Mouse (Mus musculus) gastrocnemius, postnatal 36 days (tissue): ENCODE results near the gene Psmb5. TPM values are rescaled to one million over a fixed set of nuclear protein-coding genes. Genes with fewer than 3 reads are reported as not detected.

Source experiments
- DNase-seq, 2 experiments: peaks; one replicate each; pipeline ENCODE4 v3.0.0; 2022
- intact Hi-C: fragments of 180-260 bp; cut with DNase I; formaldehyde crosslinking; loops from one replicate; pipeline ENCODE4 v1.15.1; 2025
- total RNA-seq, 2 experiments: library from RNA; stranded (reverse); gene quantifications; 2 replicates each; pipeline ENCODE4 v1.2.3; 2021

Psmb5 gene
- total RNA-seq, 2 experiments from 2014 or later, result 167 to 169 TPM

DNA sequence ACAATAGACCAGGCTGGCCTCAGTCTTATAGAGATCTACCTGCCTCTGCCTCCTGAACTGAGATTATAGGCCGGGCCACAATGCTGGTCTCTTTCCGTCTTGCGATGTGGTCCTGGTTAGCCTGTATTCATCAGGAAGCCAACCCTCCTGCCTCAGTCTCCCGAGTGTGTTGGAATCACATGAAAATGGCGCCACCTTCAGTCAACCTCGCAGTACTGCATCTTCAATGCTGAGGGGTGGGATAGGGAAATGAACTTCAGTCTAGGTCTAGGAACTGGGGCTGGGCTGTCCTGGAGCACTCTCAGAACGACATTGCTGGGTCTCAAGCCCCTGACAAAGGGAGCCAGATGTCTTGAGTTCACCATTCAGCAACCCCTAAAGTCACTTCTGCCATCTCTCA is 20.7 kb downstream of the Psmb5 start:
- intact Hi-C loops, result no loop called here
- DNase-seq, result no peak

DNA sequence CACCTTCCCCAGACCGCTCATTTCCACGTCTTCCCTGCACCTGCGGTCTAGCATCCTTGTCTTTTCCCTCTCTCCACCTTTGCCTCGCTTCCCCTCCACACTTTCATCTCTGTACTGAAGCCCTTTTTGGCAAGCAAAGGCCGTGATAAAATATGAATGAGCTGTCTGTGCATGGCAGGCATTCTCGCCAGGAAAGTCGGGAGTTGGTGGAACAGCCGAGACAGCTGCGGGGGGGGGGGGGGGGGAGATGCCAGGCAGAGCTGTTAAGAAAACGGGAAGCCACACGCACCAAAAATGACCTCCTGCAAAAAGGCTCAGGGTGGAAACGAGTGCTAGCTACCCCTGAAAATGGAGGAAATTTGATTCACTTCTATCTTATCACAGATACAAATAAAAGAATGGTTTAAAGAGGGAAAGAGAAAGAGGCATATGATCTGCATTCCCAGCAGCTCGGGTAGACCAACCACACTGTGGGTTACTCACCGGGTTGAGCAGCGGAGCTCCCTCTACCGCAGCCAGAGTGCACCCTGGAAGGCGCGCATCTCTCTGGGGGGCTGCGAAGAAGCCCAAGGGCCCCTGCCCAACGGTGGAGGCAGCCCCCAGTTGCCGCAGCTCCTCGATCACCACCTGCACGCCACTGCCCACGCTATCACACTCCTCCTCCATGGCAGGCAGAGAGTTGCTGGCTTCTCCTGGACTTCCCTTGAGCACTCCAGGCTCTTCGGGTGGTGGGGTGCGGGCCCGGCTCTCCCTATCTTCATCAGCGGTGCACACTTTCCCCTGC is 23.0 kb downstream of the Psmb5 start:
- intact Hi-C loops, result no loop called here

DNA sequence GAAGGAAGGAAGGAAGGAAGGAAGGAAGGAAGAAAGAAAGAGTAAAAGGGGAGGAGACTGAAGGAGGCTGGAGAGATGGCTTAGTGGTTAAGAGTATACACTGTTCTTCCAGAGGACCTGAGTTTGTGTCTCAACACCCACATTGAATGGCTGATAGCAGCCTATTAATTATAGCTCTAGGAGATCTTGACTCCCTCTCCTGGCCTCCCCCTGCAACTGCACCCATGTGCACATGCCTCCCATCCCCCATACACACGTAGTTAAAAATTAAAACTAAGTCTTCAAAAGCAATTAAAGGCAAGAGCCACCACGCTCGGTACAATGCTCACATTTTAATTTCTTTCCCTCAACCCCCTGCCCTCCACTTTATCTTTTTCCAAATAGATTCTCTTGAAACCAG is 23.8 kb downstream of the Psmb5 start:
- no peak for DNase-seq
- intact Hi-C loops, result no loop called here

More for the DNA sequence above, 23.0 kb downstream of the Psmb5 start:
- DNase-seq, result no peak

DNA sequence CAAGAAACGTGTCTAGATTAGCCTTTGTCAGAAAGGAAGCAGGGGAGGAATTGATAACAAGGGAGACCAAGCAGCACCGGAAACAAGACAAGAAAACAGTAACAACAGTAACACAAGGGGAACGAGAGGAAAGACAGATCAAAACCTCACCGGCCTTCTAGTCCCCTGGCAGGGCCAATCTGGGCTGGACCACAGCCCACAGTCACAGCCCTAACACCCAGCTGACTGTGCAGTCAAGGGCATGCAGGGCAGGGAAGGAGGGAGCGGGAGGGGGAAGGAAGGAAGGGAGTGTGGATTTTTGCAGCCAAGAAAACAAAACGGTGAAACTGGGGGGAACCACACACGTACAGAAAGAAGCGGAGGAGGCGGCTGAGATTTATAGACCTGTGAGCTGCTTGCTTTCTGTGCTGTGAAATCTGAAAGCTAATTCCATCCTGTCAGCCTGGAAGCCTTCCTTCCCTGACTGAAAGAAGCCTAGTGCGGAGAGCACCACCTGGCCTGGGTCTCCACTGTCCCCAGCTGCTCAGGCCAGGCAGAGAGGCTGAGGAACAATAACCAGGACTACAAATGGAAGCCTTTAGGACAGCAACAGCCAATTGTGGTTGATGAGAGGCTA is 25.4 kb downstream of the Psmb5 start:
- DNase-seq, result no peak
- intact Hi-C loops, result no loop called here

DNA sequence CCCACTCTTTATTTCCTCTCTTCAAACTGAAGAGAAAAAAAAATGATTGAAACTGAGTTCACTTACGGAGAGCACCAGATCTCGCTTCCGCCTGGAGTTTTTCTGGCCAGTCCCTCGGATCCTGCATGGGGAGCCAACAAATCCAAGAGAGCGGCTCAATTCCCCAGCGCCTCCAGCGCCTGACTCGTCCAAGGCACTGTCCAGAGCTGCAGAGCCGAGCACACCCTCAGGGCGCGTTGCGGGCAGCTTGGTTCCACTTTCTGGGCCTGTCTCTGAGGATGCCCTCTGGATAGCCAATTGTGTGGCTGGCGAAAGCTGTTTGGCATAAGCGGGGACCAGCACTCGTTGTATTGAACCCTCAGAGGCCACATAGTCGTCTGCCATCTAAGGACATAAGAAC is 26.8 kb downstream of the Psmb5 start:
- intact Hi-C loops, result no loop called here
- no peak for DNase-seq

DNA sequence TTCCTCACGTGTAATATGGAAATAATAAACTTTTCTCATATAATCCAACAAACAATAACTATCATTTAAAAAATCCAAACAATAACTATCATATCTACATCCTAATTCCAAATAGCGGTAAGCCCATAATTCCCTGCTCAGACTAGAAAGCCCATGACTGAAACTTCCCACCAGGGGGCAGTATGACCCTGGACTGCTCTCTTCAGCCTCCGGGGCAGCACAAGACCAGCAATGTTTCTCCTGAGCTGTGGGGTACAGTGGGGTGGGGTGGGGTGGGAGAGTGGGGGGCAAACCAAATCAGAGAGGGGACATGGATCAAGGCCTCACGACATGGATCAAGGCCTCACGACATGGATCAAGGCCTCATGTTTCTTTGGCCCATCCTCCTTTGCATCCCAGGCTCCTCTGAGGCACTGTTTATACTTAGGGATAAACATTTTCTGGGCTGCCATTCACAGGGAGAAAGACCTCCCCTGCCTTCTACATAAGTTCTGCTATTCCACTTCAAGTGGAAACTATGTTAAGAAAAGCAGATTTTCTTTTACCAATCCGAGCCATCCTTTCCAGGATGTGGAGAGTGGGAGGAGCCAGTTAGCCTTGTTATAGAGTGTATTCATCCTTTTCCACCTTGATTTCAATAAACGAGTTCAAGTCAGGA is 34.0 kb downstream of the Psmb5 start:
- intact Hi-C loops, result loop anchor here (2.0 kb wide), 1 partner anchor 59 kb away; no protein-coding TSS in a partner anchor
- DNase-seq, result peak in 1 of 2 experiments; percentile 49

DNA sequence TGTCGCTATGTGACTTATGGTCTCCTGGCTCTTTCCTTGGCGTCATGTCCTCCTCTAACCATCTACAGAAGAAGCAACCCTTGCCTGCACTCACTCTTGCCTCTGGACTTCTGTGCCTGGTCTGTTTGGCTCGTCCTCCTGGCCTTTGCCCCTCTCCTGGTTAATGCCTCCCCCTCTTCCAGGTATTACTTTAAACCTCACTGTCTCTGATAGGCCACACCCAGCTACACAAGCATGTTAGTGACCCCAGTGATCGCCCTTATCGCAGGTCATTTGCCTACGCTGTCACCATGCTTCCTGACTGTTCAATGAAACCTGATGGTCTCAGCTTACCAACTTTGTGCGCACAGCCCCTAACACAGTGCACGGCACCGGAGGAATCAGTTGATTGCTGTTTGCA is 35.3 kb downstream of the Psmb5 start:
- intact Hi-C loops, result loop anchor here (2.0 kb wide), 1 partner anchor 60 kb away; no protein-coding TSS in a partner anchor
- no peak for DNase-seq

DNA sequence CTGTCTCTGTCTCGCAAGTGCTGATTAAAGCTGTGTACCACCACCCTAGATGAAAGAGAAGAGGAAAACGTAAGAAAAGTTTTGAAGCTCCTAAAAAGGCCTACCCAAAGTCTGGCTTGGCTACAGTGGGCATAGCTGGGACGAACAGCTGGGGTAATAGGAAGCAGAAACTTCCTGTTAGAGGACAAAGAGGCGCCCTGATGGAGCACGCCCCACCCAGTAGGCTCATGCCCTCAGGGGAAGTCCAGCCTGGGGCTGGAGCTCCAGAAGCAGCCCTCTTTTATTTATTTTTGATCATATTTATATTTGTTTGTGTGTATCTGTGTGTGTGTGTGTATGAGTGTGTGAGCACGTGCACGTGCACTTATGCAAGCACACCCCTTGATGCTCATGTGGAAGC is 38.2 kb downstream of the Psmb5 start:
- DNase-seq, result no peak
- intact Hi-C loops, result no loop called here

DNA sequence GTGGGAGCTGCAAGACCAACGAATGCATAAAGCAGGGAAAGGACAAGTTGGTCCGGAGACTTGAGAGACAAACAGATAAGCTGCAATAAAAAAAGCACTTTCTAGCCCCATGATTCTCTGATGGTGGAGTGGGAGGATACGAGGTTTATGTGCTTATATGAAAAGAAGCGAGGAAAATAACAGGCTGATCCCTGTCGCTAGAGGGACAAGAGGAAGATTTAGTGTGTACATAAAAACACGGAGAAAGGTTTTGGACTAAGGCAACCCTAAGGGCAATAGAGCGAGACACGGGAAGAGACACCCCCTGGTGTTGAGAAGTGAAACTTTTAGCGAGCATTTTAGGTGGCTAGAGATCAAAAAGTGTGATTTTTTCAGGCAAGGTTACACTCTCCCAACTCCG is 39.8 kb downstream of the Psmb5 start:
- no peak for DNase-seq
- intact Hi-C loops, result no loop called here

DNA sequence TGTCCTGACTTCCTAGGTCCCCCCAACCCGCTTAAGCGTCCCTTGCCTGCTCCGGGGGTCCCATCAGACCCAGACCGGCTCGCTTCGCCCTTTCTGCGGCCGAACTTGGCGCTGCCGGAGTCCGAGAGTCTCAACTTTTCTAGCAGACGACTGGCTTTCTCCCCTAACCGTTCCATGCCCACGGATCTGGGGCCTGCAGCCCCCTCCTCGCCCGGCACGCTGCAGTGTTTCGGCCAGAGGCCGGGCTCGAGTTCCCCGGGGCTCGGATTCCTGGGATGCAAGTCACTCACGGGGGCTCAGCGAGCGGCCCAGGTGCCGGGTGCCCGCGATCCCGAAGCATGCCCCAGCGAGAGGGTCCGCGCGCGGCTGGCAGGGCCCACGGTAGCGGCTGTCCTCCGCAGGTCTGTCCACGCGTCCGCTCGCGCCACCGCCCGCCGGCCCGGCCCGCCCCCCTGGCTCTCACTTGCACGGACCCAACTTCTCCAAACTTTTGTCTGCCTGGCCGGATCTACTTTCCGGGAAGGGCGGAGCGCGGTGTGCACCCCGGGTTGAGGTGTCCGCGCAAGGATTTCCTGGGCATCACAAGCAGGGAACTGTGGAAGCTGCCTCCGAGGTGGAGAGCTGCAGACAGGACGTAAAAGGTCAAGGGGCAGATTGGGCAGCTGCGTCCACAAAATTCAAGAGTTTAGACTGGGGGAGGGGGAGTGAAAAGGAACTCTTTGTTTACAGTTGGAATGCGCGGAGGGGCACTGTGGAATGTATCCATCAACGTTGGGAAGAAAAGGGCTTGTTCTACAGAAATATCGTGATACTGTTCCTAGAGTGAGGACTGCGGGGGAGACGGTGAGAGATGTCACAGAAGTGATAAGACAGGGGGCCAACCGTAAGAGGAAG is 40.5 kb downstream of the Psmb5 start, which contains the start of gene Ajuba:
Gene Ajuba (minus strand): TSS at position 470 of the 894 bp plus-strand sequence.
- intact Hi-C loops, result no loop called here

DNA sequence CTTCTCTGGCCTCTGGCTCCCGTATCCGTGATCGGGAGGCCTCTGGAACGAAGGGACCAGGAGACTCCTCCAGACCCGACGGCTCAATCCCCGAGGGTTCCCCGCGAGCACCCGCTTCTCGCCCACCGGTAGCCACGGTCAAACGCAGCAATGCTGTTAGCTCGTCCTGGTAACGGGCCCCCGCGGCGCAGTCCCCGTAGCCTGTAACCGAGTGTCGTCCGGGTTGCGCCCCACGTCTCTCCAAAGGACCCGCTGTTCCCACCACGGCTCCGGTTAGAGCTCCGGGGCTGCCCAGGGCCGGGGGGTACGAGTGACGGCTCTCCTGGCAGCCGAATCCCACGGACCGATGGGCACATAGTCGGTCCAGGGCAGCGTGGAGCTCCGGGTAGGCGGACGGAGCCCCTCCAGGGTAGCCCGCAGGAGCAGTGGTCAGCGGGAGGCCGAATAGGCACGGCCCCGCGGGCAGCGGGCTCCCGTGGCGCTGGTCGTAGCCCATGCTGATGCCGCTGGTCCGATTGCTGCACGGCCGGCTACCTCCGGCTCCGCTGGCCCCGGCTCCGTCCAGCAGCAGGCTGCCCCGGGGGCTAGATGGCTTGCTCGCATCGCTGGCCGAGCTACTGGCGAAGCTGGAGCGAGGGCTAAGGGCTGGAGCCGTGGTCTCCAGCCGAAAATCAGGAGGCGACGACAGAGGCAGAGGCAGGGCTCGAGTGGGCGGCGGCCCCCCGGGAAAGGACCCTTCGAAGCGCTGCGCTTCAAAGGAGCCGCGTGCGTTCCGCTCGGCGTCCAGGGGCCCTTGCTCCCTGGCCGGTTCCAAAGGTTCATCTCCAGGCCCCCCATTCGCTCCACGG is 41.4 kb downstream of the Psmb5 start:
- intact Hi-C loops, result no loop called here
- DNase-seq, result no peak

More for the DNA sequence above, 40.5 kb downstream of the Psmb5 start, which contains the start of gene Ajuba:
- peak; percentile 84 to 87 for DNase-seq

DNA sequence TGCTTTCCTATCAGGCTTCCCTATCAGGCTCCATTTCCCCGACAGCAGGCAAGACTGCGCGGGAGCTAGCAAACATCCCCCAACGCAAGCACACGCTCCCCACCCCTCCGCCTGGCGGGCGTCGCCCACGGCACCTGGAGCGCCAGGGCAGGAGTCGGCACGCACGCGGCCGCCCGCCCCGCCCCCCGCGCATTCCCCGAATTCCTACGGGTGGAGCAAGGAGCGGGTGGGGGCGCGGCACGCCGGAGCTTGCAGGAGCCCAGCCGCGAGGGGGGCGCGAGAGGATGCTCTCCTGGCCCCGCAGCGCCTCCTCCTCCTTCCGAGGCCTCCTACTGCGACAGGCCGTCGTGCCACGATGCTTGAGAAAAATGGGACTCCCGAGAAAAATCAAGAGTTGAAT is 42.2 kb downstream of the Psmb5 start:
- DNase-seq, result peak in 1 of 2 experiments; percentile 51
- intact Hi-C loops, result no loop called here

DNA sequence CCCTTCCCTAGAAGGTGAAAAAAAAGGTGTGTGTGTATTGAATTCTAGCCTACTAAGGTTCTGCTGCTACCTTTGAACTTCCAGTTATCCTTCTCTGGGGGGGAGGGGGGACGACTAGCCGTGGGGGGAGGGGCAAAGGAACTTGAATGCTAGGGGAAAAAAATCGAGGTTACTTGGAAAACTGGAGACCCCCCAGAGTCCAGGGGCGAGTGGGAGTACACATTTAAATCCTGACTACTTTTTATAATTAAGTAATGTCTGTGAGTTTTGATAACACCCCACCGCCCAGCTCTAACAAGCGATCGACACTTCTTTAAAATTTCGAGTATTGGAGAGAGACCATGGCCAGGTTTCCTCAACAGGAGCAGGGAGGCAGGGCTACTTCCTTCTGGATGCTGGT is 42.8 kb downstream of the Psmb5 start:
- DNase-seq, result no peak
- intact Hi-C loops, result no loop called here

DNA sequence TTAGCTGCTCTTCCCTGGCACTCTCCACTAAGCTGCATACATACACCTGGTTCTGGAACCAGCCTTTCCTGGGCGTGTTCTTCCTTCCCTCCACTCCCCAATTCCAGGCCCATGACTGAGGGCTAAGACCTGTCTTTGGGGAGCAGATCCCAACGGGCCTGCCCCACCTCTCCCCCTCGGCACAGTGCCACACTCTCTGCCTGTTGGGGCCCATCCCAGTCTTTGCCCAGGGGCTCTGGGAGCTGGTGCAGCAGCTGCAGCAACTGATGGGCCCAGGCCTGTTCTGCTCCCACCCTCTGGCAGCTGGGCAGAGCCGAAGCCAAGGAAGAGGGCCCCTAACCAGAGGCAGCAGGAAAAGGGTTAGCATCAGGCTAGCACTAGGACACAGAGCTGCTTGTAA is 43.6 kb downstream of the Psmb5 start:
- DNase-seq, result no peak

DNA sequence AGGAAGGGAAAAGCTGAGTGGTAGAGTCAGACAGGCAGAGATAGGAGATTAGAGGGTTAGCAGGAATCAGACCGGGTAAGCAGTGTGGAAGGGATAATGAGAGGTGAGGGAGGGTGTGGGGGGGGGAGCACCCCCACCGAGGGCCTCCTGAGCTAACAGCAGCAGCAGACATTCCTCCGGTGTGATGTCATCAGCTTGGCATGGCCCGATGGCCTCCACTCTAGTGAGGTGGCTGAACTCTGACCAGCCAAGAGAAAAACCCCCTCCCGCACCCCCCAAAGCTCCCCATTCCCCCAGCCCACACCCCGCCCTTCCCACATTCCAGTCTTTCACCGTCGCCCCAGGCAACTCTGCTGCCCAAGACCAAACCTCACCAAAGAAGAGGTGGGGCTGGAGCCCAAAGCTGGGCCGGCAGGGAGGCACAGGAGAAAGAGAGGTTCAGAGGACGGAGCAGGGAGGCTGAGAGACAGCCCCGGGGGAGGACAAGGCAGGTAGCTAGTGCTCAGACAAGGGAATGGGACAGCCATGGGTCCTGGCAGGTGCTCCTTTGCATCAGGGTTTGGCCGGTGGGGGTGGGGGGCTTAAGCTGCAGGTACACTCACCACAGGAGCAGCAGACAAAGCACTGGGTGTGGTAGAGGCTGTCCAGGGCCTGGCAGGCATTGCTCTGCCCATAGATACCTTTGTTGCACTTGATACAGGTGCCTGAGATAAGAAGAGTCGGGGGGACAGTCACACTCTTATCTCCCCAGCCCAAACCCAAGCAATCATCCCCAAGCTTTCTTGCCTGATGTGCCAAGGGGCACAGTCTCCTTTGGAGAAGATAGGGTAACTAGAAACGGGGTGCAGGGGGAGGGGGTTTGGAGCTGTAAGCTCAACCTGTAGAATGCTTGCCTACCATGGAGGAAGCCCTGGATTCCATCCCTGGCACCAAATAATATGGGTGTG is 44.8 kb downstream of the Psmb5 start:
- intact Hi-C loops, result no loop called here

More for the DNA sequence above, 43.6 kb downstream of the Psmb5 start:
- intact Hi-C loops, result no loop called here

DNA sequence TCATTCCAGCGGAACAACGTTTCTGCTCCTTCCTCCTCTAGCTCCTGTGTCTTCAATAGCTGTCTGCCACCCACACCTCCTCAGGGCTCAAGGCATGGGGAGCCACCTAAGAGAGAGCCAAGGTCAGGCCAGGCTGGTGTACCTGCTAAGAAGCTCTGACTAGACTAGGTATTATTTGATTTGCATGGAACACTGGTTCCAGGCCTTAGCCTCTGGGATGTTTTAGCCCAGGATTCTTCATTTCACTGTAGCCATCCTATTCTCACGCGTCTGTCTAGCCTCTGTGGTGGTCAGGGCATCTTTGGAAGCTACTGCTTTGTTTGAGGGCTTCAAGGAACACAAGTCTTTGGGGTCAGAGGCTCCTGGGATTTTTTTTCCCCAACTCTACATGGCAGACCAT is 45.7 kb downstream of the Psmb5 start:
- intact Hi-C loops, result no loop called here
- DNase-seq, result no peak

More for the DNA sequence above, 44.8 kb downstream of the Psmb5 start:
- no peak for DNase-seq

DNA sequence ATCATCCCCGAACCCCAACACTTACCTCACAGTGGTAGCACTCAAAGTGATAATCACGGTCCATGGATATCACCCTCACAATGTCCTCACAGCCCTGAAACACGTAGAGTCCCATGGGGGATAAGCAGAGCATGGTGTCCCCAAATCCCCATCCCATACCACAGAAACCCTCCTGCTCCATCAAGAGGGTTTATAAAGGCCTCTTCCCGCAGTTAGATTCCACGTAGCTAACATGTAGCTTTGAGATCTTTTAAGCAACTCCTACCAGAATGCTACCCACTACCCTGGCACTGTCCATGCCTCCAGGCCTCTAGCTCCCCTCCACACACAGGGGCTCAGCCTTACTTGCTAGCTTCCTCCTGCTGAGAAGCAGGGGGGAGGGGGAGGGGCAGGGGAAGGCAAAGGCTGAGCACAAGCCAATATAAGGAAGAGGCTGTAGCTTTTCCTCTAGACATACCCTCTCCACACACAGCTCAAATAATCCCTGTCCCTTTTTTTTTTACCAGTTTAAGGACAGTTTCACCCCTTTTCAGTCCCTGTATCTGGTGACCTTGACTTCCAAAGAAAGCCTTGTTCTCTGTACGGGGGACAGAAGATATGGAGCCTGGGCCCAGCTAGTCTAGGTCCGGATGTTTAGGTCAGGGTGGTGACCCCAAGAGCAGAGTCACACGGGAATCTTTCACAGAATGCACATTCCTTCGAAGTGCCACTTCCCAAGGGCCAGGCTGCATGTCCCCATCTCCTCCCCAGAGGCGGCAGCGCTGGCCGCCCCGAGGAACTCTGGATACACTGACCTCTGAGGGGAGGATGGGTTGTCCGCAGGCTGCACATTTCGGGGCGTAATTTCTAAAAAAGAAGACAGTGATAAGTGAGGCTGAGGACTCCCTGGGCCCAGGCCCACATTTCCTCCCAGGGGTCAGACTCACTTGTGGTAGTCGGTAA is 48.1 kb downstream of the Psmb5 start:
- intact Hi-C loops, result loop anchor here (1.0 kb wide), 1 partner anchor 72 kb away; the partner anchor contains the start of gene Cdh24
- DNase-seq, result no peak
